Mouse (Mus musculus): ENCODE data around the gene Tm4sf4. TPM values are rescaled to one million over a fixed set of nuclear protein-coding genes. Genes with fewer than 3 reads are reported as not detected.

Gene Tm4sf4
- polyA plus RNA-seq, 2 experiments, result 16.1 to 38.1 TPM

DNA sequence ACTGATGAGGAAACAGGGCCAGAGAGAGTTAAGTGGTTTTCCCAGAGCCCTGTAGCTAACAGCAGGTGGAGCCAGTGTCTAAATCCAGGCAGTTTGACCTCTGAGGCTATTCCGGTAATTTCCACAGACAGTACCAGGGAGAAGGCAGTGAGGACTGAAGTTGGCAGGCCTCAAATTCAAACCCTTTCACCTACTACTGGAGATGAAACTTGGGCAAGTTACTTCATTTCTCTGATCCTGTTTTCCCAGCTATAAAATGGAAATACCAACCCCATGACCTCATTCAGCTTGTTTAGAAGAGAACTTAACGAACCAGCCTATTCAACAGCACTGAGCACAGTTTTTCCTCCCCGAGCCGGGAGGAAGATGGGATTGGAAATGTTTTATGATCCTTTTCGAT, 45.2 kb downstream of the Tm4sf4 start:
- H3K27me3 ChIP-seq (ENCODE audit: control insufficient read depth, insufficient read depth, low read length), result no peaks in the 10 kb centered on the region
- DNase-seq (ENCODE audit: low read depth in 3 of 3, low spot score in 3 of 3) (no peak), ATAC-seq (ENCODE audit: insufficient read depth) (no peak)
- TF ChIP-seq EP300 (IDR thresholded peaks at IDR 0.05; ENCODE audit: low read depth) (no peak), CTCF (IDR thresholded peaks at IDR 0.05; ENCODE audit: low read depth) (peak; percentile 47)
- H3K9ac ChIP-seq (replicated peaks), result no peak overlapping the region
- 44% methylated on average over 5 of the region's 5 CpGs for WGBS (ENCODE audit: insufficient replicate concordance)
- H3K4me3 ChIP-seq (ENCODE audit: insufficient read depth in 1 of 2, low read depth in 2 of 2, low read length in 2 of 2), result no peak overlapping the region
- H3K4me2 ChIP-seq (ENCODE audit: low read depth), result no peak overlapping the region
- no peaks in the 10 kb centered on the region for H3K36me3 ChIP-seq (replicated peaks; ENCODE audit: control insufficient read depth, insufficient read depth, low read depth)
- no peaks in the 10 kb centered on the region for H3K9me3 ChIP-seq (ENCODE audit: control insufficient read depth, low read length)
- H3K27ac ChIP-seq, result no peak overlapping the region
- H3K4me1 ChIP-seq (replicated peaks; ENCODE audit: control insufficient read depth in 2 of 2, insufficient read depth in 2 of 2, low read length in 1 of 2), result no peaks in the 10 kb centered on the region; a peak in 1 of 4 replicates

DNA sequence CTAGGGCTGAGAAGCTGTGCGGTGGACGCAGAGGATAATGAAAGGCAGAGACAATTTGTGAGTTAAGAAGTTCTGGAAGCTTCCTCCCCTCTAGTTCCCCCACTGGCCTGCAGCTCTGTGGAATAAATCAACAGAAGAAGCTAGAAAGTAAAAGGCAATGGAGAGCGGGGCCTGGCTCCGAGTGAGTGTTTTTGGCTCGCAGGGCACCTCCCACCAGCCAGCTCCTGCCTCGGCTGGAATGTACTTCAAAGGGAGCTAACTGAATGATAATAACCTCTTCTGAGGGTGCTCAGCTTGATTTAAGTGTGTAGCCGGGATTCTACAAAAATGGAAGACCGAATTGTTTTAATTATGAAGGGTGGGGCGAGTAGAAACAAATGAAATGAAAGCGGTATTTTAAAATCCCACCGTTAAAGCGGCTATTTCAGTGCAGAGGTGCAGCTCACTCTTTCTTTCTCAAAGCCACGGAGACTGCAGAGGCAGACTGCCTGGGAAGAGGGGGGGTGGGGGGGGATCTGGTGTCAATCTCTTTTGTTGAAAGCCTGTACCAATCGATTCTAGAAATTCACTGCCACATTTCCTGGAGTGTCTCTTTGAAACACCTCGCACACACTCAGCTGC, 46.0 kb downstream of the Tm4sf4 start:
- no peak for TF ChIP-seq EP300 (IDR thresholded peaks at IDR 0.05; ENCODE audit: low read depth)
- no peak for TF ChIP-seq CTCF (IDR thresholded peaks at IDR 0.05; ENCODE audit: low read depth)
- Histone ChIP-seq H3K27me3 (ENCODE audit: control insufficient read depth, insufficient read depth, low read length) (no peaks in the 10 kb centered on the region), H3K9ac (replicated peaks) (no peak overlapping the region), H3K4me2 (ENCODE audit: low read depth) (peak overlapping the region; percentile 11; the same call in 1 of the 2 replicates), H3K9me3 (ENCODE audit: control insufficient read depth, low read length) (no peaks in the 10 kb centered on the region), H3K4me3 (ENCODE audit: insufficient read depth in 1 of 2, low read depth in 2 of 2, low read length in 2 of 2) (no peak overlapping the region), H3K36me3 (replicated peaks; ENCODE audit: control insufficient read depth, insufficient read depth, low read depth) (no peaks in the 10 kb centered on the region), H3K27ac (no peak overlapping the region), H3K4me1 (replicated peaks; ENCODE audit: control insufficient read depth in 2 of 2, insufficient read depth in 2 of 2, low read length in 1 of 2) (no peaks in the 10 kb centered on the region; a peak in 1 of 4 replicates)
- DNase-seq (ENCODE audit: low read depth in 3 of 3, low spot score in 3 of 3), result no peak
- 28% methylated on average over 15 of the region's 15 CpGs for WGBS (ENCODE audit: insufficient replicate concordance)
- no peak for ATAC-seq (ENCODE audit: insufficient read depth)

DNA sequence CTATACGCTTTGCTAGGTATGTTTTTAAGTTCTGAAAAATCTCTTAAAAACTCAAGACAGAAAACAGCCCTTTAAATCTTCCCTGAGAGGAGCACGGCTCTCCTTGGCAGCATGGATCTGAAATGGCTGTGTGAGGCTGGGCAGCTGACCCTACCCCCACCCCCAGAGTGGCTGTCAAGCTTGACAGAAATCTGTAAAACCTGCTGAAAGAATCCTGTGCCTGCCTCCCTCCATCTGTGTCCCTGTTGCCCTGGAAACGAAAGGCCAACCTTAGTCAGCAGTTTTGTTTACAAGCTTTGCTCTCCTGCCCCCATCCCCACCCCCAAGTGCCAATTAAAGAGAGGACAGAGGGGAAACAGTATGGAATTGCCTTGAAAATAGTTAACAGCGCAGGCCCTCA, 47.3 kb downstream of the Tm4sf4 start:
- no peak for ATAC-seq (ENCODE audit: insufficient read depth)
- WGBS (ENCODE audit: insufficient replicate concordance), result 46% methylated on average over 4 of the region's 4 CpGs

DNA sequence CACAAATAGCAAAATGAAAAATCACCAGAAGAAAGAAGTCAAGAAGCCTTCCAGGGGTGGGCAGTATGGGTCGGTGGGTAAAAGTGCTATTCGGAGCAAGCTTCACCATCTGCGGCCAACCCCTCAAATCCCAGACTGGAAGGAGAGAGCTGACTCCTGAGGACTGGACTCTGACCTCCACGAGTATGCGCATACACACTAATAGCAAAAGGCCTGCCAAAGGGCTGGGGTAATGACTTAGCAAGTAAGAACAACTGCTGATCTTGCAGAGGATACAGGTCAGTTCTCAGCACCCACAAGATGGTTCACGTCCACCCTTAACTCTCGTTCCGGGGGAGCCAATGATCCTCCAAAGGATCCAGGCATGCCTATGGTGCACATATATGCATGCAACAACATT, 49.3 kb downstream of the Tm4sf4 start:
- H3K36me3 ChIP-seq (replicated peaks; ENCODE audit: control insufficient read depth, insufficient read depth, low read depth), result no peaks in the 10 kb centered on the region
- WGBS (ENCODE audit: insufficient replicate concordance), result 71% methylated on average over 8 of the region's 8 CpGs
- H3K4me1 ChIP-seq (replicated peaks; ENCODE audit: control insufficient read depth in 2 of 2, insufficient read depth in 2 of 2, low read length in 1 of 2), result no peaks in the 10 kb centered on the region; a peak in 1 of 4 replicates
- no peak overlapping the region for H3K4me2 ChIP-seq (ENCODE audit: low read depth)
- ATAC-seq (ENCODE audit: insufficient read depth) (no peak), DNase-seq (ENCODE audit: low read depth in 3 of 3, low spot score in 3 of 3) (no peak)
- no peaks in the 10 kb centered on the region for H3K9me3 ChIP-seq (ENCODE audit: control insufficient read depth, low read length)
- no peak for TF ChIP-seq CTCF (IDR thresholded peaks at IDR 0.05; ENCODE audit: low read depth)
- no peak for TF ChIP-seq EP300 (IDR thresholded peaks at IDR 0.05; ENCODE audit: low read depth)
- H3K9ac ChIP-seq (replicated peaks), result no peak overlapping the region
- H3K27ac ChIP-seq, result no peak overlapping the region
- H3K27me3 ChIP-seq (ENCODE audit: control insufficient read depth, insufficient read depth, low read length), result no peaks in the 10 kb centered on the region
- H3K4me3 ChIP-seq (ENCODE audit: insufficient read depth in 1 of 2, low read depth in 2 of 2, low read length in 2 of 2), result no peak overlapping the region

More for the DNA sequence above, 47.3 kb downstream of the Tm4sf4 start:
- no peak for TF ChIP-seq CTCF (IDR thresholded peaks at IDR 0.05; ENCODE audit: low read depth)
- TF ChIP-seq EP300 (IDR thresholded peaks at IDR 0.05; ENCODE audit: low read depth), result no peak
- Histone ChIP-seq H3K27ac (no peak overlapping the region), H3K4me1 (replicated peaks; ENCODE audit: control insufficient read depth in 2 of 2, insufficient read depth in 2 of 2, low read length in 1 of 2) (no peaks in the 10 kb centered on the region; a peak in 1 of 4 replicates), H3K36me3 (replicated peaks; ENCODE audit: control insufficient read depth, insufficient read depth, low read depth) (no peaks in the 10 kb centered on the region), H3K4me2 (ENCODE audit: low read depth) (no peak overlapping the region), H3K9ac (replicated peaks) (no peak overlapping the region), H3K27me3 (ENCODE audit: control insufficient read depth, insufficient read depth, low read length) (no peaks in the 10 kb centered on the region), H3K4me3 (ENCODE audit: insufficient read depth in 1 of 2, low read depth in 2 of 2, low read length in 2 of 2) (no peak overlapping the region), H3K9me3 (ENCODE audit: control insufficient read depth, low read length) (no peaks in the 10 kb centered on the region)
- no peak for DNase-seq (ENCODE audit: low read depth in 3 of 3, low spot score in 3 of 3)

DNA sequence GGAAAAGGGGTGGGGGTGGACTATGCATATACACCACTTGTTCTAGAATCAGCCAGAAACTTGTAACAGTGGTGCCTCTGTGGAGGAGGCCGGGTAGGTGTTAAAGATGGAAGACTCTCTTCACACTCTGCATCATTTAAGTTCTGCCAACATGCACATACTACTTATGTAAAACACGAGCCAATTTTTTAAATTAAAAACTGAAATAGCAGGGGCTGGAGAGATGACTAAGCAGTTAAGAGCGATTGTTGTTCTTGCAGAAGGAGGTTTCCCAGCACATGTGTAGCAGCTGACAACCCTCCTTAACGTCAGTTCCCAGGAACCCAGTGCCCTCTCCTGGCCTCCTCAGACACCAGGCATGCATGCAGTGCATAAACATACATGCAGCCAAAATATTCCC, 55.5 kb downstream of the Tm4sf4 start:
- H3K9ac ChIP-seq (replicated peaks), result no peak overlapping the region
- no peak overlapping the region for H3K4me3 ChIP-seq (ENCODE audit: insufficient read depth in 1 of 2, low read depth in 2 of 2, low read length in 2 of 2)
- DNase-seq (ENCODE audit: low read depth in 3 of 3, low spot score in 3 of 3), result no peak
- no peak for ATAC-seq (ENCODE audit: insufficient read depth)
- no peaks in the 10 kb centered on the region for H3K4me1 ChIP-seq (replicated peaks; ENCODE audit: control insufficient read depth in 2 of 2, insufficient read depth in 2 of 2, low read length in 1 of 2)
- no peak overlapping the region for H3K27ac ChIP-seq
- H3K36me3 ChIP-seq (replicated peaks; ENCODE audit: control insufficient read depth, insufficient read depth, low read depth), result no peaks in the 10 kb centered on the region
- H3K27me3 ChIP-seq (ENCODE audit: control insufficient read depth, insufficient read depth, low read length), result no peaks in the 10 kb centered on the region
- H3K4me2 ChIP-seq (ENCODE audit: low read depth), result no peak overlapping the region
- TF ChIP-seq CTCF (IDR thresholded peaks at IDR 0.05; ENCODE audit: low read depth) (no peak), EP300 (IDR thresholded peaks at IDR 0.05; ENCODE audit: low read depth) (no peak)
- 54% methylated on average over 4 of the region's 4 CpGs for WGBS (ENCODE audit: insufficient replicate concordance)
- H3K9me3 ChIP-seq (ENCODE audit: control insufficient read depth, low read length), result no peaks in the 10 kb centered on the region
